Mouse (Mus musculus): ENCODE measurements around the gene Anks3. TPM values are rescaled to one million over a fixed set of nuclear protein-coding genes. Genes with fewer than 3 reads are reported as not detected.
A peak's percentile ranks its signal among the peaks of the same experiment; 100 is the strongest.

The Anks3 gene
- polyA plus RNA-seq, 2 experiments = 10.2 to 16.2 TPM

DNA sequence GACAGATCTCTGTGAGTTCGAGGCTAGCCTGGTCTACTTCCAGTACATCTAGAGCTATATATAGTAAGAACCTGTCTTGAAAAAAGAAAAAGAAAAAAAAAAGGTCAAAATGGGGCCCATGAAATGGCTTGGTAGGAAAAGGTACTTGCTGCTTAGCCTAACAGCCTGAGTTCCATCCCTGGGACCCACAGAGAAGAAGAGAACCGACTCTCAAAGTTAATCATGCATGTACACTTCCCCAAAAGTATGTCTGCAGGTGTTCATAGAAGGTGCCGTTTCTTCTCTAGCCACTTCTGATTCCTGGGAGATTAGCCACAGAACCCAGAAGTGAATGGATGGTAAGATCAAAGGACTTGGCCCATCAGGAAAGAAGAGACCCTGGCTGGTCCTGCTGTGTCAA lies 4.4 kb upstream of the Anks3 start:
- Histone ChIP-seq H3K4me1 (replicated peaks; ENCODE audit: control insufficient read depth in 2 of 2, insufficient read depth in 2 of 2, low read length in 1 of 2) (peaks cover 0 to 11% of the 10 kb centered on the region in 2 experiments; a peak in 3 of 4 replicates), H3K9me3 (ENCODE audit: control insufficient read depth, low read length) (no peaks in the 10 kb centered on the region), H3K4me3 (ENCODE audit: insufficient read depth in 1 of 2, low read depth in 2 of 2, low read length in 2 of 2) (no peak overlapping the region), H3K9ac (replicated peaks) (no peak overlapping the region), H3K27me3 (ENCODE audit: control insufficient read depth, insufficient read depth, low read length) (no peaks in the 10 kb centered on the region), H3K36me3 (replicated peaks; ENCODE audit: control insufficient read depth, insufficient read depth, low read depth) (no peaks in the 10 kb centered on the region), H3K27ac (no peak overlapping the region), H3K4me2 (ENCODE audit: low read depth) (no peak overlapping the region)
- WGBS (ENCODE audit: insufficient replicate concordance) = 53% methylated on average over 3 of the region's 3 CpGs
- TF ChIP-seq CTCF (IDR thresholded peaks at IDR 0.05; ENCODE audit: low read depth) (no peak), EP300 (IDR thresholded peaks at IDR 0.05; ENCODE audit: low read depth) (no peak)
- DNase-seq (ENCODE audit: low read depth in 3 of 3, low spot score in 3 of 3) (no peak), ATAC-seq (ENCODE audit: insufficient read depth) (no peak)

DNA sequence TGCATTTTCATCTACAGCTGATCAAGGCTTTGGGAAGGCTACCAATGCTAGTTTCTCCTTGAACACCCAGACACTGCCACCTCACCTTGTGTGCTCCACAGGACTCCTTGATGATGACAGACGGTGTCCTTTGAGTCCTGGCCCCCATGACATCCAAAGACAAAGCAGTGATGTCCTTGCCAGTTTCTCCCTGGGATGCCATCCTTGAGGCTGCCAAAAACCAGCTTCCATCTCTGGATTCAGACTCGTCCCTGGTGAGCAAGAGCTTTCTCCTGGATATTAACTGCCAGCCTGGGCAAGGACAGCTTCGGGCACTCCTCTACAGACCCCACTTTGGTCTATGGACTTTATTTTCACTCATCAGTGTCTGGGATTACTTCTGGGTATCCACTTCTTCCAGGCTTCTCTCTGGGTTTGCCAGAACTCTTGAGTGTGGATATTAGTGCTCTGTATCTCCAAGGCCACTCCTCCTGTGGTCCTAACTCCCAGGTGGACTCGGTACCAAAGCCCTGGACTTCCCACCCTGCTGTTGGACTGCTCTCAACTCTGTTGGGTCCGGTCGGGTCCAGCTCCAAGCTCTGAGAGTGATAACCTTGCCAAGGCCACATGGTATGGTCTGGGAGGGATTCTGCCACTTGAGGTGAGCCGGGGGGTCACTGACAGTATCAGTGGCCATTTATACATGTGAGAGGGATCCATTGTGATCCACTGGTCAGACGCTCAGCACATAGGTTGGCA lies 1.6 kb upstream of the Anks3 start:
- DNase-seq (ENCODE audit: low read depth in 3 of 3, low spot score in 3 of 3) (no peak), ATAC-seq (ENCODE audit: insufficient read depth) (no peak)
- Histone ChIP-seq H3K27me3 (ENCODE audit: control insufficient read depth, insufficient read depth, low read length) (no peaks in the 10 kb centered on the region), H3K9ac (replicated peaks) (no peak overlapping the region), H3K9me3 (ENCODE audit: control insufficient read depth, low read length) (no peaks in the 10 kb centered on the region), H3K27ac (no peak overlapping the region), H3K4me3 (ENCODE audit: insufficient read depth in 1 of 2, low read depth in 2 of 2, low read length in 2 of 2) (no peak overlapping the region), H3K4me2 (ENCODE audit: low read depth) (peak overlapping the region; percentile 85), H3K4me1 (replicated peaks; ENCODE audit: control insufficient read depth in 2 of 2, insufficient read depth in 2 of 2, low read length in 1 of 2) (peaks cover 0 to 11% of the 10 kb centered on the region in 2 experiments), H3K36me3 (replicated peaks; ENCODE audit: control insufficient read depth, insufficient read depth, low read depth) (no peaks in the 10 kb centered on the region)
- 69% methylated on average over 8 of the region's 8 CpGs for WGBS (ENCODE audit: insufficient replicate concordance)
- TF ChIP-seq CTCF (IDR thresholded peaks at IDR 0.05; ENCODE audit: low read depth) (no peak), EP300 (IDR thresholded peaks at IDR 0.05; ENCODE audit: low read depth) (no peak)

DNA sequence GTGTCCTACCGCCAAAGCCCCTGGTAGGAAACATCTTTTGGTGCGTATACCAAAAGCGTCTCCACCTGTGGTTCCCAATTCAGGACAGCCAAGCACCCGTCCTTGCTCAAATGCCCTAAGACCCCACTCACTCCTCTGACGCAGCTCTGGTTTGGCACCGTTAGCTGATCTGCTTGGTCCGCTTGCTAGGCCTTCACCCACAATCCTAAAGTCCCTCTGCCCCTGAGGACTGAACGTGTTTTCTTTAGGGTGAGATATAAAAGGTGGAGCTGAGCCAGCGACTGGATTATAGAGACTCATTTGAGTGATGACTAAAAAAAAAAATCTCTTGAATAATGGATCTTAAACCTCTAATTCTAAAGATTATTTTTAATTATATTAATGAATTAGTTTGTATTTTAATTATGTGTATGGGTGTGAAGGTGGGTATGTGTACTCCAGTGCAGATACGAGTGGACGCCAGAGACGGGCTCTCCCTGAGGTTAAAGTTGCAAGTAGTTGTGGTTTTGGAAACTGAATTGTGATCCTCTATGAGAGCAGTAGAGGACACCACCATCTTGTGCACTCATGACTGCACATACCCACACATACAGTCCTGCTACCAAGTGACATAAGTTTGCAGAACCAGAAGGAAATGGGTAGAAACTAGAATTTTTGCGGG lies 856 bp upstream of the Anks3 start:
- Histone ChIP-seq H3K4me1 (replicated peaks; ENCODE audit: control insufficient read depth in 2 of 2, insufficient read depth in 2 of 2, low read length in 1 of 2) (peaks cover 0 to 11% of the 10 kb centered on the region in 2 experiments), H3K36me3 (replicated peaks; ENCODE audit: control insufficient read depth, insufficient read depth, low read depth) (no peaks in the 10 kb centered on the region), H3K27me3 (ENCODE audit: control insufficient read depth, insufficient read depth, low read length) (no peaks in the 10 kb centered on the region), H3K27ac (peak overlapping the region; percentile 51), H3K4me3 (ENCODE audit: insufficient read depth in 1 of 2, low read depth in 2 of 2, low read length in 2 of 2) (peak overlapping the region; percentile 72 to 81), H3K4me2 (ENCODE audit: low read depth) (peak overlapping the region; percentile 85), H3K9ac (replicated peaks) (peak overlapping the region; percentile 71), H3K9me3 (ENCODE audit: control insufficient read depth, low read length) (no peaks in the 10 kb centered on the region)
- DNase-seq (ENCODE audit: low read depth in 3 of 3, low spot score in 3 of 3) = peak in 1 of 3 experiments; percentile 9
- 16% methylated on average over 13 of the region's 13 CpGs for WGBS (ENCODE audit: insufficient replicate concordance)
- ATAC-seq (ENCODE audit: insufficient read depth) = no peak
- TF ChIP-seq EP300 (IDR thresholded peaks at IDR 0.05; ENCODE audit: low read depth) (no peak), CTCF (IDR thresholded peaks at IDR 0.05; ENCODE audit: low read depth) (no peak)

DNA sequence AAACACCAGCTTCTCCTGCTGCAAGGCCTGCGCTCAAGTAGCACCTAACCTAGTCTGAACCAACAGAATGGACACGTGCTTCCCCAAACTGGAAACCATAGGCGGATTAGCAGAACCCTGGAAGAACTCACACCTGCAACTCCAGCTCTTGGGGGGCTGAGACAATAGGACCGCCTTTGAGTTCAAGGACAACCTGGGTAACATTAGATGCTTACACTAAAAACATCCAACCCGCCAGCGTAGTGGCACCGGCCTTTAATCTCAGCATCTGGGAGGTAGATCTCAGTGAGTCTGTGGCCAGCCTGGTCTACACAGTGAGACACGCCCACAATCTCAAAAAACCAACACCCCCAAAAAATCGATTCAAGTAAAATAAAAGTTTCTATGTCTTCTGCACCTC lies 659 bp downstream of the Anks3 start:
- Histone ChIP-seq H3K27ac (no peak overlapping the region), H3K4me2 (ENCODE audit: low read depth) (peak overlapping the region; percentile 85), H3K4me1 (replicated peaks; ENCODE audit: control insufficient read depth in 2 of 2, insufficient read depth in 2 of 2, low read length in 1 of 2) (peaks cover 0 to 11% of the 10 kb centered on the region in 2 experiments), H3K9me3 (ENCODE audit: control insufficient read depth, low read length) (no peaks in the 10 kb centered on the region), H3K9ac (replicated peaks) (peak overlapping the region; percentile 71), H3K36me3 (replicated peaks; ENCODE audit: control insufficient read depth, insufficient read depth, low read depth) (no peaks in the 10 kb centered on the region), H3K27me3 (ENCODE audit: control insufficient read depth, insufficient read depth, low read length) (no peaks in the 10 kb centered on the region), H3K4me3 (ENCODE audit: insufficient read depth in 1 of 2, low read depth in 2 of 2, low read length in 2 of 2) (peak overlapping the region; percentile 72 to 81)
- no peak for ATAC-seq (ENCODE audit: insufficient read depth)
- no peak for DNase-seq (ENCODE audit: low read depth in 3 of 3, low spot score in 3 of 3)
- whole genome bisulfite sequencing (ENCODE audit: insufficient replicate concordance) = 30% methylated on average over 9 of the region's 9 CpGs
- TF ChIP-seq CTCF (IDR thresholded peaks at IDR 0.05; ENCODE audit: low read depth) (no peak), EP300 (IDR thresholded peaks at IDR 0.05; ENCODE audit: low read depth) (no peak)

DNA sequence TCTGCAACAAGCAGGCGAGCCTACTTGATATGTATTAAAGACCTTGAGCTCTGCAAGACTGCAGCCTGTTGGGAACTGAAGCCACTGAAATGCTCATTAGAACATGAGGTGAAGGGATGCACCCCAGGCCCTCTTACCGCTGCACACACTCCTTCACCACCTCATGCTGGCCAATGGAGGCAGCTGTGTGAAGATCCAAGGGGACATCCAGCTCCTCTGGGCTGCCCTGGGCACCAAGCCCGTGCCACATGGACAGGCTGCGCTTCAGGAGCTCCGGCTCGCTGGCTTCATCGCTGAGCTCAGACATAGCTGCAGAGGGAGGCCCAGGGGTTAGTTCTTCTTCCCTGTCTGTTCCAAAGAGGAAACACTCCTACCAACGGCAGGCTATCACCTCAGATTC lies 3.7 kb downstream of the Anks3 start:
- no peak for TF ChIP-seq EP300 (IDR thresholded peaks at IDR 0.05; ENCODE audit: low read depth)
- TF ChIP-seq CTCF (IDR thresholded peaks at IDR 0.05; ENCODE audit: low read depth) = no peak
- no peaks in the 10 kb centered on the region for H3K27me3 ChIP-seq (ENCODE audit: control insufficient read depth, insufficient read depth, low read length)
- no peaks in the 10 kb centered on the region for H3K9me3 ChIP-seq (ENCODE audit: control insufficient read depth, low read length)
- H3K4me1 ChIP-seq (replicated peaks; ENCODE audit: control insufficient read depth in 2 of 2, insufficient read depth in 2 of 2, low read length in 1 of 2) = peaks cover 0 to 8% of the 10 kb centered on the region in 2 experiments
- H3K36me3 ChIP-seq (replicated peaks; ENCODE audit: control insufficient read depth, insufficient read depth, low read depth) = no peaks in the 10 kb centered on the region; the same call in 1 of the 2 replicates
- WGBS (ENCODE audit: insufficient replicate concordance) = 71% methylated on average over 8 of the region's 8 CpGs
- DNase-seq (ENCODE audit: low read depth in 3 of 3, low spot score in 3 of 3) = no peak
- no peak overlapping the region for H3K4me3 ChIP-seq (ENCODE audit: insufficient read depth in 1 of 2, low read depth in 2 of 2, low read length in 2 of 2)
- no peak overlapping the region for H3K9ac ChIP-seq (replicated peaks)
- H3K27ac ChIP-seq = no peak overlapping the region
- H3K4me2 ChIP-seq (ENCODE audit: low read depth) = no peak overlapping the region
- no peak for ATAC-seq (ENCODE audit: insufficient read depth)
